Mouse (Mus musculus): ENCODE data around the gene Dtd1. TPM values are rescaled to one million over a fixed set of nuclear protein-coding genes. Genes with fewer than 3 reads are reported as not detected.

Gene Dtd1
- polyA plus RNA-seq, 1 experiment from 2014 or later: 34.6 TPM

DNA sequence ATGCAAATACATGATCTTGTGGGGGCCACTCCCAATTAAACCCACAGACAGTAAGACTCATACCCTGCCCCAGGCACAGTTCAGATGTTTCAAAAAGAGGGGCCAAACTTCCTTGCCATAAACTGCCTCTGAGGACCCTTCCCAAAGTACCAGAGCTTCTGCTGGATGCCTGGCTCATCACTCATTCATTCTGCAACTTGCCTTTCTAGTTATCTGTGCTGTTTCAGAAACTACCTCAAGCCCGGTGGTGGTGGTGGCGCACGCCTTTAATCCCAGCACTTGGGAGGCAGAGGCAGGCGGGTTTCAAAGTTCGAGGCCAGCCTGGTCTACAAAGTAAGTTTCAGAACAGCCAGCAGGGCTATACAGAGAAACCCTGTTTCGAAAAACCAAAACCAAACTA lies 184.1 kb downstream of the Dtd1 start:
- ATAC-seq (ENCODE audit: low FRiP score, low TSS enrichment) (no peak), DNase-seq (ENCODE audit: low spot score) (no peak)
- H3K9ac ChIP-seq (ENCODE audit: low read length): no peak overlapping the region
- 96% methylated on average over 6 of the region's 6 CpGs for WGBS
- no peaks in the 10 kb centered on the region for H3K9me3 ChIP-seq (ENCODE audit: control insufficient read depth, low read length)
- no peaks in the 10 kb centered on the region for H3K27me3 ChIP-seq (ENCODE audit: control insufficient read depth, insufficient read depth, low read length)
- TF ChIP-seq EP300 (optimal IDR thresholded peaks at IDR 0.05): no peak
- no peaks in the 10 kb centered on the region for H3K4me1 ChIP-seq (replicated peaks; ENCODE audit: control insufficient read depth, insufficient read depth)
- no peak overlapping the region for H3K4me2 ChIP-seq (replicated peaks; ENCODE audit: low read depth)
- no peaks in the 10 kb centered on the region for H3K36me3 ChIP-seq (ENCODE audit: control insufficient read depth, insufficient read depth, low read length)
- no peak overlapping the region for H3K4me3 ChIP-seq (ENCODE audit: low read depth, low read length)
- no peak overlapping the region for H3K27ac ChIP-seq (replicated peaks)

DNA sequence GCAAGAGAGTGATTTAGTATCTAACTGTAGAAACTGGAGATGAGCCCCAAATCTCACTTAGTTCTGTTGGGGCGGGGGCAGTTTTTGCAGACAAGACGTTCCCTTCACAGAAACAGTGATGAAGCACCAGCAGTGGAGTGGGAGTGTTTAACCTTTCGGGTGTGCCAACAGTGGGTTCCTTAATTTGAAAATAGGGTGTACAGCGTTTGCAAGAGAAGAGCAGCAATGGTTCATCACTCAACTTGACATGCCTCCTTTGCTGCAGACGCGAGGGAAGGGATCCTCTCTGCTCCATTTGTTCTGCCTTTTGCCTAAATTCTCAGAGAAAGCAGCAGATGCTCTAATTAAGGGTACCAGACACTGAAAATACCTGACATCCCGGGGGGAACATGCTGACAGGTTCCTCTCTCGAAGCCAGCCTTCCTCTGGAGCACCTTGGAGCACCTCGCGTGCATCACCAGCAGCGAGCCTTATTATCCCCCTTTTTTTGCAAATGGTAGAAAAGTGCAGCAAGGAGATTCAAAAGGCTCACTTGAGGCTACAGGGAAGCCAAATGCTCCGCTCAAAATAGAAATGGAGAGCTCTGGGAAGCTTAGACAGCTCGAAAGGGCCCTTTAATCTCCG lies 192.1 kb downstream of the Dtd1 start:
- Histone ChIP-seq H3K9ac (ENCODE audit: low read length) (no peak overlapping the region), H3K9me3 (ENCODE audit: control insufficient read depth, low read length) (no peaks in the 10 kb centered on the region), H3K36me3 (ENCODE audit: control insufficient read depth, insufficient read depth, low read length) (no peaks in the 10 kb centered on the region), H3K27ac (replicated peaks) (no peak overlapping the region), H3K4me1 (replicated peaks; ENCODE audit: control insufficient read depth, insufficient read depth) (no peaks in the 10 kb centered on the region), H3K4me2 (replicated peaks; ENCODE audit: low read depth) (no peak overlapping the region), H3K4me3 (ENCODE audit: low read depth, low read length) (no peak overlapping the region), H3K27me3 (ENCODE audit: control insufficient read depth, insufficient read depth, low read length) (no peaks in the 10 kb centered on the region)
- DNase-seq (ENCODE audit: low spot score): no peak
- ATAC-seq (ENCODE audit: low FRiP score, low TSS enrichment): no peak
- no peak for TF ChIP-seq EP300 (optimal IDR thresholded peaks at IDR 0.05)
- TF ChIP-seq CTCF (IDR thresholded peaks at IDR 0.05; ENCODE audit: low read depth): no peak
- WGBS: 61% methylated on average over 14 of the region's 14 CpGs

DNA sequence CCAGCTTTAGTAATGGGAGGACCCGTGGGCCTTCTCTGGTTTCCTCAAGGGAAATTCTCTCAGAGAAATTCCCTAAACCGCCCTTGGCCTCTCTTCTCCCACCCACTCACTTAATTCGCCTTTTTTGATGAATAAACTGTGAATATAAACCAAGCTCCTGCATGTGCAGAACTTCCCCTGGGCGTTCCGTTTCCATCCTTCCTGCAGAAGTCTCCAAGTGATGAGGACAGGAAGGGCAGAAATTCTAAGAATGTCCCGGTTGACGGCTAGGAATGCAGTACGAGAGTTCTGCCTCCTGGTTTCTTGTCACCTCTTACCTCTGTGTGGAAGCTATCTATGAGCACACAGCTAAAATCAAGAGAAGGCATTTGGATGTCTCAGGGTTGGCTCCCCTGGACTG lies 197.8 kb downstream of the Dtd1 start:
- Histone ChIP-seq H3K27me3 (ENCODE audit: control insufficient read depth, insufficient read depth, low read length) (no peaks in the 10 kb centered on the region), H3K27ac (replicated peaks) (no peak overlapping the region), H3K36me3 (ENCODE audit: control insufficient read depth, insufficient read depth, low read length) (no peaks in the 10 kb centered on the region), H3K9me3 (ENCODE audit: control insufficient read depth, low read length) (no peaks in the 10 kb centered on the region), H3K4me2 (replicated peaks; ENCODE audit: low read depth) (no peak overlapping the region), H3K4me3 (ENCODE audit: low read depth, low read length) (no peak overlapping the region), H3K9ac (ENCODE audit: low read length) (no peak overlapping the region), H3K4me1 (replicated peaks; ENCODE audit: control insufficient read depth, insufficient read depth) (no peaks in the 10 kb centered on the region)
- TF ChIP-seq EP300 (optimal IDR thresholded peaks at IDR 0.05): no peak
- no peak for TF ChIP-seq CTCF (IDR thresholded peaks at IDR 0.05; ENCODE audit: low read depth)
- WGBS: 50% methylated on average over 8 of the region's 8 CpGs
- no peak for ATAC-seq (ENCODE audit: low FRiP score, low TSS enrichment)
- DNase-seq (ENCODE audit: low spot score): no peak

DNA sequence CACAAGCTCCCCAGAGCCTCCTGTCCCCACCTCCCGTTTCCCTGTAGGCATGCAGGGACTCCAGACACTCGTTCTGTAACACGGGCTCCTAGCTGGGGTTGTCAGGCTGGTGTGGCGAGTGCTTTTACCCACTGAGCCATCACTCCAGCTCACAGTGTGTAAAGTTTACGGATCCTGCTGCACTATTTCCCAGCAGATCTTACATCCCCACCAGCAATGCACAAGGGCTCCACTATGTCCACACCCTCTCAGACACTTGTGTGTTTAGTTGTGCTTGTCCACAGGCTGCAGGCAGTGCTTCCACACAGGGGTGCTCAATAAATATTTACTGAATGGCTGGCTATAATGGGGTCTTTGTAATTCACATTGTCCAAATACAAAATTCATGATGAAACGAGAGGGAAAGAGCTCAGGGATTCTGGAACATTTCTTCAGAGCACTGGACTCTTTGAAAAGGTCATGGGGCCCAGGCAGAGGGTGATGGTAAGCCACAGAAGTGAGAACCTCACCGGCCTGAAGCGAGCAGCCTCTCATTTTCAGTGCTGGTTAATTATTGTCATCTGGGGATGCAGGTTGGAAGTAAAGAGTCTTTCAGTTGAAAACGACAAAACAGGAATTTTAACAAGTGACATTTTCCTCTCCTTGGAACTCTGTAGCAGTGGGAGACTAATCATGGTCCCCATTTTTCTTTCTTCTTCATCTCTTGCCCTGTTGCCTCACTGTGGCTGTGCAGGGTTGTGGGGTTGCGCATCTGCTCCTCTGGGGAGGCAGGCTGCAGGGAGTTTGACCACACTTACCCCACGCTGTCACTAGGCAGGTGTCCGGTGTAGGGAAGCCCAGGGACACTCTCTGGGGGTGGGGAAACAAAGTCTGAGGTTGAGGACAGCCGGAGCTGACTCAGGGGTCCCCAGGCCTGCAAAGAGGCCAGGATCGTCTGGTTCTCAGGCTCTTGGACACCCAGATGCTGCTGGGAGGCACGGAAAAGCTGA lies 208.4 kb downstream of the Dtd1 start:
- Histone ChIP-seq H3K9me3 (ENCODE audit: control insufficient read depth, low read length) (no peaks in the 10 kb centered on the region), H3K4me3 (ENCODE audit: low read depth, low read length) (no peak overlapping the region), H3K27ac (replicated peaks) (no peak overlapping the region), H3K4me2 (replicated peaks; ENCODE audit: low read depth) (no peak overlapping the region), H3K36me3 (ENCODE audit: control insufficient read depth, insufficient read depth, low read length) (no peaks in the 10 kb centered on the region), H3K9ac (ENCODE audit: low read length) (no peak overlapping the region), H3K4me1 (replicated peaks; ENCODE audit: control insufficient read depth, insufficient read depth) (peaks cover 6% of the 10 kb centered on the region; the same call in 1 of the 2 replicates), H3K27me3 (ENCODE audit: control insufficient read depth, insufficient read depth, low read length) (no peaks in the 10 kb centered on the region)
- ATAC-seq (ENCODE audit: low FRiP score, low TSS enrichment) (no peak), DNase-seq (ENCODE audit: low spot score) (no peak)
- TF ChIP-seq EP300 (optimal IDR thresholded peaks at IDR 0.05) (no peak), CTCF (IDR thresholded peaks at IDR 0.05; ENCODE audit: low read depth) (no peak)
- WGBS: 41% methylated on average over 15 of the region's 15 CpGs

Small RNAs within 50 kb of the gene (microRNA-seq; reads per million reads assigned to microRNA genes)
- gene Gm24823: not detected

Other genes starting within 250 kb of the Dtd1 start
- 20.9 and 21.4 TPM in 2 replicates for gene Kat14, start 230.9 kb upstream of the Dtd1 start, polyA plus RNA-seq (2015; fragmentation: Nextera tagmentation; extraction: Ambion mirVana)
- 2.4 and 2.5 TPM in 2 replicates for gene Pet117, start 230.9 kb upstream of the Dtd1 start, polyA plus RNA-seq (2015; fragmentation: Nextera tagmentation; extraction: Ambion mirVana)
- 0.39 and 0.51 TPM in 2 replicates for gene Dzank1, start 72.5 kb upstream of the Dtd1 start, polyA plus RNA-seq (2015; fragmentation: Nextera tagmentation; extraction: Ambion mirVana)
- 8.2 and 9.0 TPM in 2 replicates for gene Polr3f, start 72.2 kb upstream of the Dtd1 start, polyA plus RNA-seq (2015; fragmentation: Nextera tagmentation; extraction: Ambion mirVana)
- gene Rbbp9, start 49.0 kb upstream of the Dtd1 start, polyA plus RNA-seq (2015; fragmentation: Nextera tagmentation; extraction: Ambion mirVana): 29.2 and 31.6 TPM in 2 replicates
- 74.3 and 74.5 TPM in 2 replicates for gene Sec23b, start 43.7 kb upstream of the Dtd1 start, polyA plus RNA-seq (2015; fragmentation: Nextera tagmentation; extraction: Ambion mirVana)
- 50.4 and 55.2 TPM in 2 replicates for gene Smim26, start 5.8 kb upstream of the Dtd1 start, polyA plus RNA-seq (2015; fragmentation: Nextera tagmentation; extraction: Ambion mirVana)
- gene Scp2d1, start 223.8 kb downstream of the Dtd1 start, polyA plus RNA-seq (2015; fragmentation: Nextera tagmentation; extraction: Ambion mirVana): not detected in 2 replicates